Mouse (Mus musculus) limb, embryonic 11.5 days (tissue): ENCODE results near the gene Gm42742. TPM values are rescaled to one million over a fixed set of nuclear protein-coding genes. Genes with fewer than 3 reads are reported as not detected.

Source experiments
- ATAC-seq: fragments of 200-750 bp; cut with Nextera tagmentation; 2 replicates; pipeline ENCODE4 v1.8.0; 2017; ENCODE audit warnings: low read depth; ENCODE audit not compliant: insufficient number of reproducible peaks, low FRiP score, low TSS enrichment
- DNase-seq: peaks from one replicate; pipeline ENCODE4 v3.0.0-alpha.2; 2015; ENCODE audit warnings: low spot score
- H3K27ac ChIP-seq: fragments of 300-500 bp; sonication (generic); replicated peaks from 2 replicates; pipeline ENCODE4 v1.5.1; 2014; ENCODE audit warnings: low read depth, mild to moderate bottlenecking, low read length
- H3K27me3 ChIP-seq: fragments of 300-500 bp; sonication (generic); 2 replicates; pipeline ENCODE4 v1.6.1; 2014; ENCODE audit warnings: mild to moderate bottlenecking, low read length, mixed read lengths; ENCODE audit not compliant: control insufficient read depth, insufficient read depth
- H3K36me3 ChIP-seq: fragments of 300-500 bp; sonication (generic); 2 replicates; pipeline ENCODE4 v1.6.1; 2014; ENCODE audit warnings: mild to moderate bottlenecking, low read length, moderate library complexity, mixed read lengths; ENCODE audit not compliant: control insufficient read depth, insufficient read depth
- H3K4me1 ChIP-seq: fragments of 300-500 bp; sonication (generic); 2 replicates; pipeline ENCODE4 v1.6.1; 2014; ENCODE audit warnings: low read length, mixed read lengths; ENCODE audit not compliant: control insufficient read depth, insufficient read depth
- H3K4me2 ChIP-seq: fragments of 300-500 bp; sonication (generic); 2 replicates; pipeline ENCODE4 v1.6.1; 2014; ENCODE audit warnings: low read depth, mild to moderate bottlenecking, moderate library complexity; ENCODE audit not compliant: severe bottlenecking
- H3K4me3 ChIP-seq: fragments of 300-500 bp; sonication (generic); 2 replicates; pipeline ENCODE4 v1.5.1; 2014; ENCODE audit warnings: low read depth, low read length
- H3K9ac ChIP-seq: fragments of 300-500 bp; sonication (generic); 2 replicates; pipeline ENCODE4 v1.6.1; 2014; ENCODE audit warnings: mild to moderate bottlenecking, low read length
- H3K9me3 ChIP-seq: fragments of 300-500 bp; sonication (generic); 2 replicates; pipeline ENCODE4 v1.6.1; 2016; ENCODE audit warnings: low read length; ENCODE audit not compliant: control insufficient read depth
- WGBS: fragments of 180-500 bp; shearing (Covaris S2); extraction: QIAGEN DNeasy Blood & Tissue Kit; methylation state at CpG from one replicate; pipeline ENCODE4 v1.1.7; 2014; 5-methylcytosine and 5-hydroxymethylcytosine counted together
- polyA plus RNA-seq: library from polyadenylated mRNA; unstranded; fragments of >200 nt; fragmentation: Nextera tagmentation; extraction: Ambion mirVana; gene quantifications from 2 replicates; pipeline ENCODE4 v1.2.1, GENCODE M21; 2014

Gm42742 gene
- polyA plus RNA-seq, 1 experiment from 2014 or later: 66.8 TPM

DNA sequence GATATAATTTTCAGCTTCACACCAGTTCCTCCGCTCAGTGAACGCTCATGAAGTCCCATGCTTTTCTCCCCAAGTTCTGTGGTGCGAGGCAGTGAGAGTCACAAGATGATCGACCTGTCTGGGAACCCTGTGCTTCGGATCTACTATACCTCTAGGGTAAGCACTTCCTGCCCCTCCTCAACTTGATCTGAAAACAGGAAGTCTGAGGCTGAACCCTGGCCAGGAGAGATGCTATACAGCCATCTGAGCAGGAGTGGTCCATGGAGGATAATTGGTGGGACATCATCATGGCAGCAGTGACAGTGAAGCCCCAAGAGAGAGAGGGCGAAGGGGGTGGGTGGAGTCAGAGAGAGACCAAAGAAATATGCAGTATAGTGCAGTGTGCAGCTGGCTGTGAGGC is 42.1 kb downstream of the Gm42742 start:
- 94% methylated on average over 6 of the region's 6 CpGs for WGBS
- H3K4me2 ChIP-seq: no peak overlapping the region
- DNase-seq (no peak), ATAC-seq (no peak)
- no peaks in the 10 kb centered on the region; the same call in 1 of the 2 replicates for H3K4me1 ChIP-seq
- no peak overlapping the region for H3K9ac ChIP-seq
- H3K27me3 ChIP-seq: no peaks in the 10 kb centered on the region
- H3K27ac ChIP-seq: no peak overlapping the region
- no peaks in the 10 kb centered on the region for H3K9me3 ChIP-seq
- H3K4me3 ChIP-seq: no peak overlapping the region
- H3K36me3 ChIP-seq: peaks cover 17% of the 10 kb centered on the region; the same call in 1 of the 2 replicates

DNA sequence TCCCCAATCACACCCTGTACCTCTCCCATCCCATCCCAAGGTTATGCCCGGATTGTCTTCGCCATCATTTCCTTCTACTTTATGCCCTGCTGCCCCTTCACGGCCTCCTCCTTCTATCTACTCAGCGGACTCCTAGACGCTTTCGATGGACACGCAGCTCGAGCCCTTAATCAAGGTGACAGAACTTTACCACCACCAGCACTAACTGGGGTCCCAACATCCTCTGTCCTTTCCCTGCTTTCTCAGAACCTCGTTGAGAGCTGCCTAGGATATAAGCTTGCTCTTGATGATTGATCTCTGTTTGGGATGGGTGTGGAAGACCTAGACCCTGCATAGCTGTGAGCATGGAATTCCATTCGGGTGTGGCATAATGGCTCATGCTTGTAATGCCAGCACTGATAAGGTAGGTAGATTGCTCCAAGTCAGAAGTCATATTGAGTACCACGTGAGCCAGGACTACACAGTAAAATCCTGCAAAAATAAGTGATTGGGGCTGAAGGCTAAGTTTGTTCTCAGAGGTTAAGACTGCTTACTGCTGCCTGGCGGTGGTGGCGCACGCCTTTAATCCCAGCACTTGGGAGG is 43.9 kb downstream of the Gm42742 start:
- H3K27ac ChIP-seq: no peak overlapping the region
- H3K36me3 ChIP-seq: peaks cover 17% of the 10 kb centered on the region; the same call in 1 of the 2 replicates
- H3K27me3 ChIP-seq: no peaks in the 10 kb centered on the region
- DNase-seq (peak; percentile 23), ATAC-seq (0 out of 2 replicates have a peak, but pooled peaks have one; percentile 4)
- H3K4me2 ChIP-seq: peak overlapping the region; percentile 82
- no peaks in the 10 kb centered on the region for H3K9me3 ChIP-seq
- H3K4me3 ChIP-seq: peak overlapping the region; percentile 100
- H3K4me1 ChIP-seq: no peaks in the 10 kb centered on the region; the same call in 1 of the 2 replicates
- WGBS: 26% methylated on average over 14 of the region's 14 CpGs
- peak overlapping the region; percentile 99 for H3K9ac ChIP-seq

DNA sequence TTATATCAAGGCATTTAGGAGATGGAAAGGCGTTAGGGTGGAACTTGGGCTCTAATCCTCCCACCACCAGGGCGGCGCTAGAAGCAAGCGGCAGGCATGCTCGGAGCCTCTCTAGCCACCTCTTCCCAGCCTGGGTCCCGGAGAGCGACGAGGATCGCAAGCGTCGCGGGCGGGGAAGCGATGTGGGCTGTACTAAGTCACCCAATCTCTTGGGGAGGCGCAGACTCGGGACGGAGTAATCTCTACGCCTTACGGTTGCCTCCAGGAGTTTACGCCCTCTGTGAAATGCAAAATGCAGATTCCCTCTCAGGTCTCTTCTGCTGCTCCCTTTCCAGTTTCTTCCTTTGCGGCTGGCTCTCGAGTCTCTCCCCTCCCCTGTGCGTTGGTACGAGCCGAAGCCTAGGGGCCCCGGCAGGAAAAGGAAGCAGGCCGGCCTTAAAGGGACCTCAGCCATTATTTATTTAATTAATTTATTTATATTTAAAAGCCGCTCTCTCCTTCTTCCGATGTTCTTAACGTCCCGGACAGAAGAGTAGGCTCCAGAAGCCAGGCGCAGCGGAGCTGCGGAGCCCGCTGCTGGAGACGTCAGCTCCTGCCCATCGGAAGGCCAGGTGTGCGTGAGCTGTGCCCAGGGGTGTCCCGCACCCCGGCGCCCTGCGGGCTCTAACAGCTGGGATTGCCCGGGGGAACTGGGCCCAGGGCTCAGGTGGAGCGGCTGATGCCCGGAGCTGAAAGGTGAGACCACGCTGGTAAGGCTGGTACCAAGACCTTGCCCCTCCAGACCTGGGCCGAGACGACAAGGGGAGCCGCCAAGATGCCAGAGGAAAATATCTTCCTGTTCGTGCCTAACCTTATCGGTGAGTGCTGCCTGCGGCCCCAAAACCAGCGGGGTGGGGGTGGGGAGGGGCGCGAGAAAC is 44.7 kb downstream of the Gm42742 start, which contains the start of gene Cdiptos:
Gene Cdiptos (minus strand): TSS at position 149 of the 917 bp plus-strand sequence.
- WGBS: under 1% methylated on average over 54 of the region's 55 CpGs
- peak within 1 kb of the TSS; percentile 100 for H3K4me3 ChIP-seq
- peak within 1 kb of the TSS; percentile 82 for H3K4me2 ChIP-seq

DNA sequence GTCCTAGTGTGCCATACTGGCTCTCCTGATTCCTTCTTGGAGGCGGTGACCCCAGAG is 45.2 kb downstream of the Gm42742 start, which contains the start of gene Cdipt:
Gene Cdipt (plus strand): TSS at position 22 of the 57 bp plus-strand sequence.
- WGBS: 0% methylated on average over 1 of the region's 1 CpGs
- Histone ChIP-seq H3K9ac (peak within 1 kb of the TSS; percentile 99), H3K9me3 (no peaks in the 10 kb centered on the region), H3K27me3 (no peaks in the 10 kb centered on the region), H3K36me3 (peaks cover 17% of the 10 kb centered on the region; the same call in 1 of the 2 replicates), H3K27ac (peak within 1 kb of the TSS; percentile 90), H3K4me1 (no peaks in the 10 kb centered on the region; the same call in 1 of the 2 replicates), H3K4me2 (peak within 1 kb of the TSS; percentile 82), H3K4me3 (peak within 1 kb of the TSS; percentile 100)
- ATAC-seq (no peak), DNase-seq (no peak)

More for the DNA sequence above, 44.7 kb downstream of the Gm42742 start, which contains the start of gene Cdiptos:
- Histone ChIP-seq H3K9me3 (no peaks in the 10 kb centered on the region), H3K36me3 (peaks cover 17% of the 10 kb centered on the region; the same call in 1 of the 2 replicates), H3K27me3 (no peaks in the 10 kb centered on the region), H3K27ac (peak within 1 kb of the TSS; percentile 90), H3K4me1 (no peaks in the 10 kb centered on the region; the same call in 1 of the 2 replicates), H3K9ac (peak within 1 kb of the TSS; percentile 99)
- DNase-seq: peak; percentile 99
- ATAC-seq: peak; percentile 92

DNA sequence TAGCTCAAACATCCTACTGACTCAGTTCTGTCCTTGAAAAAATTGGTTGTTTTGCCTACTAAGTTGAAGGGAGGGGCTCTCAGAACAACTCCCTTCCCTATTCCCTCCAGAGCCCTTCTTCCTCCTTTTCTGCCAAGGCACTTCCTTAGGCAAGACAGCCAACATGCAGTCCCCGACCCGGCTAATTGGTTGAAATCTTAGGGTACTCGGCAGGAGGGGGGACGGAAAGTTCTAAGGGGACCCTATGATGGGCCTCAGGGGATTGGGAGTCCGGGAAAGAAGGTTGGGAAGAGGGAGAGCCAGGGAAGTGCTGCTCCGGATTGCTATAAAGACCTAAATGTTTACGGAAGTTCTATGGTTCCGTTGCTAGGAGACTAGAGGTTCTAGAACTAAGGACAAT is 45.4 kb downstream of the Gm42742 start:
- no peak for DNase-seq
- Histone ChIP-seq H3K27ac (no peak overlapping the region), H3K9ac (peak overlapping the region; percentile 99; the same call in 1 of the 2 replicates), H3K4me1 (no peaks in the 10 kb centered on the region; the same call in 1 of the 2 replicates), H3K36me3 (peaks cover 17% of the 10 kb centered on the region; the same call in 1 of the 2 replicates), H3K27me3 (no peaks in the 10 kb centered on the region), H3K4me3 (peak overlapping the region; percentile 100; the same call in 1 of the 2 replicates), H3K4me2 (peak overlapping the region; percentile 82; the same call in 1 of the 2 replicates), H3K9me3 (no peaks in the 10 kb centered on the region)
- ATAC-seq: 0 out of 2 replicates have a peak, but pooled peaks have one; percentile 4
- WGBS: 11% methylated on average over 8 of the region's 8 CpGs

GRCm38 (mm10) chr7:126967361-126967760 is 53.5 kb downstream of the Gm42742 start:
- no peak for ATAC-seq

GRCm38 (mm10) chr7:126965568-126965967 is 55.3 kb downstream of the Gm42742 start:
- H3K27ac ChIP-seq: no peak overlapping the region
- WGBS: 79% methylated on average over 3 of the region's 3 CpGs
- ATAC-seq: no peak

More at GRCm38 (mm10) chr7:126967361-126967760, 53.5 kb downstream of the Gm42742 start:
- WGBS: 63% methylated on average over 6 of the region's 6 CpGs
- DNase-seq: no peak
- Histone ChIP-seq H3K4me2 (no peak overlapping the region), H3K27me3 (peaks cover 13% of the 10 kb centered on the region), H3K4me3 (no peak overlapping the region), H3K4me1 (no peaks in the 10 kb centered on the region), H3K27ac (no peak overlapping the region), H3K36me3 (no peaks in the 10 kb centered on the region), H3K9ac (no peak overlapping the region), H3K9me3 (no peaks in the 10 kb centered on the region)

More at GRCm38 (mm10) chr7:126965568-126965967, 55.3 kb downstream of the Gm42742 start:
- no peaks in the 10 kb centered on the region for H3K9me3 ChIP-seq
- H3K4me1 ChIP-seq: no peaks in the 10 kb centered on the region
- peaks cover 14% of the 10 kb centered on the region for H3K27me3 ChIP-seq
- DNase-seq: no peak
- no peak overlapping the region for H3K4me2 ChIP-seq
- no peak overlapping the region for H3K9ac ChIP-seq
- H3K36me3 ChIP-seq: no peaks in the 10 kb centered on the region
- H3K4me3 ChIP-seq: no peak overlapping the region
